Mouse (Mus musculus) embryo, embryonic 11 days (tissue): ENCODE results near the gene Psma1.
A peak's percentile ranks its signal among the peaks of the same experiment; 100 is the strongest.

Experiments
- DNase-seq: peaks from one replicate; pipeline ENCODE4 v3.0.0-alpha.2; 2015

Psma1 gene

DNA sequence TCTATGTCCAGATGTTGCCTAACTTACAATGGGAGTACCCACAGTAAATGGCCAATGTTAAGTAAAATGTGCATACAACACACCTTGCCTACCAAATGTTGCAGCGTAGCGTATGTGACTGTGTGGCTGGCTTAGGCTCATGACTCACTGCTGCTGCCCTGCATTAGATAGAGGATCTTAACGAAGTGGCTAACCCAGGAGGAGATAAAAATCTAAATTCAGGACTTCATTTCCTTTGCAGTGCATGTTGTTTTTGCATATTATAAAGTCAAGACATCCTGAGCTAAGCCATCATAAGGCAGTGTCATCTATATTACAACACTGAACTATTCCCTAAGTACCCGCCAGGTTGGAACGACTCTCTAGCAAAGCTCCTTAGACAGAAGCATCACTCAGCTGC is 7.5 kb downstream of the Psma1 start:
- no peak for DNase-seq

DNA sequence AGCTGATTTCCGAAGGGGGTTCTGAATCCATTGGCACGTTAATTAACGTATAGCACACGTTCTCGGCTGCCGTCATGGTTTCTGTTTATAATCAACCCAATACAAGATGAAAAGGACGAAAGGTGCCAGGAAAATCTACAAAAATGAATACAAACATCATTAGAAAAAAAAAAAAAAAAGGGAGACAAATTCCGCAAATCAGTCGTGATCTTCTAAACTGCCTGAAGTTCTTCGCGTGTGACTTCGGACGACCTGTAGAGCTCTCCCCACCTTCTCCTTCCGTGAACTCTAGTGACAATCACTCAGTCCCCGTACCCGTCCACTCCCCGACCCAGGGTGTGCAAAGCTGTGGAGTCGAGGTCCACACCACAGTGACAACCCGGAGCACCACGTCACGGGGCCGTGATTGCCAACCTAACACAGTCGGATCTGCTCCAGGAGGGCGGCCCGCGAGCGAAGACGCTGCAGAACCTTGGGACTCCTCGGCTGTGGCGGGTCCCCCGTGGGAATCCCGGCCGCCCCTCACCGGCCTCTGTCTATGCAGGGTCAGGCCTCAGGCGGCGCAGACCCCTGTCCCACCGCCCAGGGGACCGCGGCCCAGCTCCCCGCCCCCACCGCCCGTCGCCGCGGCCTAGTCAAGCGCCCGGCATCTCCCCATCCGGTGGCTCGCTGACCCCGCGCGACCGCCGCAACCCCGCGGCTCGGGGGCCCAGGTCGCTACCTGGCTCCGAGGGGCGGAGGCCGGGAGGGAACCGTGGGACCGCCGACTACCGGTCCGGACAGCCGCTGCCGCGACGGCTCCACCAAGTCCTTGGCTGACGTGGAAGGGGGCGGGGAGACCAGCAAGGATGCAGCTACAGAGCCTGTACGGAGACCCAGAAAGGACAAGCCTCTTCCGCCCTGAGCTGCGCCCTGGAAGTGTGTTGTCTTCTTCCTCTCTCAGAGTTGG is 21.8 kb downstream of the Psma1 start, which contains the start of gene Copb1:
Gene Copb1, minus strand, starts transcription at position 827 of the 949 bp plus-strand sequence.
- DNase-seq = peak; percentile 95

DNA sequence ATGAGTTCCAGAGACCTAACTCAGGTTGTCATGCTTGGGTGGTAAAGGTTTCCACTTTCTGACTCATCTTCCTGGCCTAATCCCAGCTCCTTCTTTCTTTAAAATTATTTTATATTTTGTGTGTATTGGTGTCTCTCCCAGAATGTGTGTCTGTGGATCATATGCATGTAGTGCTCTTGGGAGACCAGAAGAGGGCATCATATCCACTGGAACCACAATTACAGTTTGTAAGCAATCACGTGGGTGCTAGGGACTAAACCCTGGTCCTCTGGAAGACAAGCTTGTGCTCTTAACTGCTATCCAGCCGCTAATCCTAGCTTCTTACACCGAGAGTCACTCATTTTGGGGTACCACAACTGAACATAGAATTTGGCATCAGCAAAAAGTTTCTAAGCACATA is 24.2 kb downstream of the Psma1 start:
- no peak for DNase-seq

- DNase-seq = no peak
Observed at GRCm38 (mm10) chr7:114233980-114234379, 41.9 kb downstream of the Psma1 start.

DNA sequence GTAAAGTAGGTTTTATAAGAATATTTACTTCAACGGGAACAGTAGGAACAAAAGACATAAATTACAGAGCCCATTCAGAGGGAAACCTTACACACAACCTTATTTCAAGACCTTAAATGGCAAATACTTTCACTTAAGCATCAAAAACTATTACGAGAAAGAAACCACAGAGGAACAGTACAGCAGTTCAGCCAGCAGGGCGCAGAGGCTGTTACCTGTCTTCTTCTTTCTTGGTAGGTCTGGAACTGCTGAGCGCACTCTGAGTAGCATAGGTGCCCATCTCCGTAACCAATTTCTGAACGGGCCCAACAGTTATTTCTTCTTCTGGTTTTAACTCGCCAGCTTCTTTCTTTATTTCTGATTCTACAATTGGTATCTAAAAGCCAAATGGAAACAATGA is 42.9 kb downstream of the Psma1 start:
- DNase-seq = no peak

DNA sequence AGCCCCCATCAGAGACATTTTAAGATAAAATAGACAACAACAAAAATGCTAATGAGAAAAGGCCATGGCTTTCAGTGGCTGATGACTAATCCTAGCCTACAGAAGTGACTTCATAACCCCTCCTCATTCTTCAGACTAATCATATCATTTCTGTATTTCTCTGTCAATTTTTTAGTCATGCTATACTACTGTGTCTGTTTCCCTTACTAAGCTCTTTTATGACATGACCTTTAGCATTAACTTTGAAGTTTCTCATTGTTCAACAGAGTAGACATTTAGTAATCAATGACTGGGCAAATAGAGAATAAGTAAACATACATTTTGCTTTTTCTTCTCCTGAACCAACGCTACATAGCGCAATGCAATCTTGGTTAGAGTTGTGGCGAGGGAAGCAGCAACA is 44.1 kb downstream of the Psma1 start:
- no peak for DNase-seq

DNA sequence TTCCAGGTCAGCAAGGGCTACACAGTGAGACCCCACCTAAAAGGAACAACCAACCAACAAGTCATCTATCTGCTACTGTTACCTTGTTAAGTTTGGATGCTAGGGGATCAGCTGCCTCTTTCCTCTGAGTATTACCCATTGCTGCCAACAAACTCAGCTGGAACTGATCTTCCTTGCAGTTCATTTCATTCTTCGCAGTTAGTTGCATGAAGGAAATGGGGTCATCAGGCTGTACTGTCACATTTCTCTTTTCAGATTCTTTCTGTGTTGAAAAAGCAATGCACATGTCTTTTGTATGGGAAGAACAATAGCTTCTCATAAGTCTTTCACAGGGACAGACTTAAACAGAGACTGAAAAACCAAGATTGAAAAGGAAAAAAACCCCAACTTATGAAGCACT is 49.4 kb downstream of the Psma1 start:
- no peak for DNase-seq

DNA sequence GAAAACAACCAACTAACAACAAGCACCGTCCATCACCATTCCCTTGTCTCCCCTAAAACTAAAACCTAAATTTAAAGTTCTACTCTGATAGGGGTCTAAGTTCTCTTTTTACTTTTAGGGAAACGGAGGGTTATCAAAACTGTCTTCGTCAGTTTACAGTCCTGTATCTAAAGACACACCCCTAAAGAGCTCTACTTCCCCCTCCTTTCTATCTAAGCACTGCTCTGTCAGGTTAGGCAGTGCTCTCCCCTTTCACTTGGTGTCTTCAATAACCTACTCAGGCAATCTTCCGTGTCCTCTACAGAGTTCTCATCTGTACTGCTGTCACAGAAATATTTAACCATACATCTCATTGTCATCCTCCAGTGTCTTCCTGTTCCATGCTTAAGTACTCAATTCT is 55.5 kb downstream of the Psma1 start:
- no peak for DNase-seq

- DNase-seq = no peak
Observed at GRCm38 (mm10) chr7:114216908-114217307, 59.0 kb downstream of the Psma1 start.
